Mouse (Mus musculus) heart, adult 11 months (tissue): Measurements from ENCODE around the gene Cmip.

Experiments used
- DNase-seq: peaks from one replicate; pipeline ENCODE4 v3.0.0; 2022

Gene Cmip

GRCm38 (mm10) chr8:117471174-117471573 lies 214.3 kb downstream of the Cmip start:
- no peak for DNase-seq

GRCm38 (mm10) chr8:117471655-117472054 lies 214.8 kb downstream of the Cmip start:
- no peak for DNase-seq

GRCm38 (mm10) chr8:117472332-117472731 lies 215.5 kb downstream of the Cmip start:
- no peak for DNase-seq

- peak; percentile 98 for DNase-seq
Observed at GRCm38 (mm10) chr8:117474944-117475343, 218.1 kb downstream of the Cmip start.

- peak; percentile 97 for DNase-seq
Observed at GRCm38 (mm10) chr8:117475819-117476218, 219.0 kb downstream of the Cmip start.

- no peak for DNase-seq
Observed at GRCm38 (mm10) chr8:117478082-117478481, 221.2 kb downstream of the Cmip start.

- no peak for DNase-seq
Observed at GRCm38 (mm10) chr8:117479996-117480395, 223.1 kb downstream of the Cmip start.

- DNase-seq: no peak
Observed at GRCm38 (mm10) chr8:117480516-117480915, 223.7 kb downstream of the Cmip start.

GRCm38 (mm10) chr8:117481830-117482229 lies 225.0 kb downstream of the Cmip start:
- DNase-seq: peak; percentile 97

- no peak for DNase-seq
Observed at GRCm38 (mm10) chr8:117484731-117485130, 227.9 kb downstream of the Cmip start.

- DNase-seq: no peak
Observed at GRCm38 (mm10) chr8:117485316-117485715, 228.5 kb downstream of the Cmip start.

- DNase-seq: no peak
Observed at GRCm38 (mm10) chr8:117488246-117489005, 231.6 kb downstream of the Cmip start.

GRCm38 (mm10) chr8:117493543-117493942 lies 236.7 kb downstream of the Cmip start:
- DNase-seq: no peak

GRCm38 (mm10) chr8:117494874-117495273 lies 238.0 kb downstream of the Cmip start:
- DNase-seq: no peak

GRCm38 (mm10) chr8:117498179-117498914 lies 241.5 kb downstream of the Cmip start, which contains the start of gene Plcg2:
Plcg2 (plus strand) TSS chr8:117498291.
- peak; percentile 96 for DNase-seq

- DNase-seq: no peak
Observed at GRCm38 (mm10) chr8:117498915-117499540, 242.2 kb downstream of the Cmip start.

GRCm38 (mm10) chr8:117500232-117500823 lies 243.5 kb downstream of the Cmip start:
- DNase-seq: no peak

GRCm38 (mm10) chr8:117501323-117501722 lies 244.5 kb downstream of the Cmip start:
- DNase-seq: no peak

- DNase-seq: no peak
Observed at GRCm38 (mm10) chr8:117503405-117504069, 246.7 kb downstream of the Cmip start.

GRCm38 (mm10) chr8:117507703-117508102 lies 250.8 kb downstream of the Cmip start:
- no peak for DNase-seq
